Mouse (Mus musculus) midbrain, embryonic 15.5 days (tissue): Measurements from ENCODE around the gene Ampd3. TPM values are rescaled to one million over a fixed set of nuclear protein-coding genes. Genes with fewer than 3 reads are reported as not detected.

ENCODE experiments used
- ATAC-seq: fragments of 200-750 bp; cut with Nextera tagmentation; replicated peaks from 2 replicates; pipeline ENCODE4 v1.8.0; 2017; ENCODE audit warnings: moderate TSS enrichment
- H3K27ac ChIP-seq: fragments of 300-500 bp; sonication (generic); 2 replicates; pipeline ENCODE4 v1.5.1; 2015; ENCODE audit warnings: mild to moderate bottlenecking, inconsistent platforms
- H3K27me3 ChIP-seq: fragments of 300-500 bp; sonication (generic); replicated peaks from 2 replicates; pipeline ENCODE4 v1.6.1; 2015; ENCODE audit warnings: inconsistent platforms
- H3K36me3 ChIP-seq: fragments of 300-500 bp; sonication (generic); replicated peaks from 2 replicates; pipeline ENCODE4 v1.6.1; 2015; ENCODE audit warnings: inconsistent platforms
- H3K4me1 ChIP-seq: fragments of 300-500 bp; sonication (generic); 2 replicates; pipeline ENCODE4 v1.6.1; 2015; ENCODE audit warnings: inconsistent platforms
- H3K4me2 ChIP-seq: fragments of 300-500 bp; sonication (generic); 2 replicates; pipeline ENCODE4 v1.6.1; 2015; ENCODE audit warnings: inconsistent platforms, mild to moderate bottlenecking, moderate library complexity
- H3K4me3 ChIP-seq: fragments of 300-500 bp; sonication (generic); 2 replicates; pipeline ENCODE4 v1.5.1; 2015; ENCODE audit warnings: mild to moderate bottlenecking, inconsistent platforms
- H3K9ac ChIP-seq: fragments of 300-500 bp; sonication (generic); 2 replicates; pipeline ENCODE4 v1.6.1; 2015; ENCODE audit warnings: mild to moderate bottlenecking, inconsistent platforms
- H3K9me3 ChIP-seq: fragments of 300-500 bp; sonication (generic); 2 replicates; pipeline ENCODE4 v1.6.1; 2016; ENCODE audit warnings: inconsistent platforms
- WGBS: fragments of 180-500 bp; shearing (Covaris S2); methylation state at CpG from one replicate; pipeline ENCODE4 v1.1.7; 2015; ENCODE audit warnings: mixed read lengths; 5-methylcytosine and 5-hydroxymethylcytosine counted together
- polyA plus RNA-seq: library from polyadenylated mRNA; unstranded; fragments of >200 nt; fragmentation: Nextera tagmentation; extraction: Ambion mirVana; gene quantifications from 2 replicates; pipeline ENCODE4 v1.2.1, GENCODE M21; 2015

Ampd3 gene
- polyA plus RNA-seq, 1 experiment from 2014 or later: 9.7 TPM

DNA sequence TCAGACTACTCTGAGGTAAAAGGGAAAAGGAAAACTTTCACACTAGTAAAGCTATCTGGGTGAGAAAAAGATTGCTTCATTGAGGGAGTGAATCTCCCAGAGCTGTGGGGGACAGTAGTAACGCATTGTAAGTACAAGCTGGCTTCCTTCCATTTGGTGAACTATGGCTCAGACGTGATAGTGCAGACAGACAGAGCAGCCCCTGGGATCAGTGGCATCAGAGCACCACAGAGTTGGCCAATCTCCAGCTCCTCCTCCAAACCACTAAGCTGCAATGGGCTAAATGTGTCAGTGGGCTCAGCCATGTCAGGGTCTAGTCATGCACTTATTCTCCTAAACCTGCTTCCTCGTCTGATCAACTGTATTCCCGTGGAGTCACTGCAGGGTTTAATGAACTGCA is 55.6 kb downstream of the Ampd3 start:
- Histone ChIP-seq H3K4me1 (no peaks in the 10 kb centered on the region), H3K4me3 (no peak overlapping the region), H3K9ac (no peak overlapping the region), H3K27me3 (no peaks in the 10 kb centered on the region), H3K27ac (no peak overlapping the region), H3K36me3 (peaks cover 22% of the 10 kb centered on the region; the same call in 1 of the 2 replicates), H3K4me2 (no peak overlapping the region), H3K9me3 (no peaks in the 10 kb centered on the region)
- ATAC-seq: no peak
- WGBS: 77% methylated on average over 4 of the region's 4 CpGs

GRCm38 (mm10) chr7:110823995-110824953 is 56.3 kb downstream of the Ampd3 start:
- Histone ChIP-seq H3K4me1 (no peaks in the 10 kb centered on the region), H3K9me3 (no peaks in the 10 kb centered on the region), H3K27ac (no peak overlapping the region), H3K4me3 (no peak overlapping the region), H3K36me3 (peaks cover 22% of the 10 kb centered on the region; the same call in 1 of the 2 replicates), H3K27me3 (no peaks in the 10 kb centered on the region), H3K9ac (no peak overlapping the region), H3K4me2 (no peak overlapping the region)
- no peak for ATAC-seq
- WGBS: 90% methylated on average over 8 of the region's 8 CpGs

- no peak overlapping the region for H3K9ac ChIP-seq
- no peak overlapping the region for H3K4me3 ChIP-seq
- no peak for ATAC-seq
- peaks cover 15% of the 10 kb centered on the region; the same call in 1 of the 2 replicates for H3K36me3 ChIP-seq
- H3K27me3 ChIP-seq: no peaks in the 10 kb centered on the region
- WGBS: 91% methylated on average over 1 of the region's 1 CpGs
- no peaks in the 10 kb centered on the region for H3K4me1 ChIP-seq
- no peak overlapping the region for H3K27ac ChIP-seq
- no peak overlapping the region for H3K4me2 ChIP-seq
- H3K9me3 ChIP-seq: no peaks in the 10 kb centered on the region
These were observed 65.0 kb downstream of the Ampd3 start for GRCm38 (mm10) chr7:110833024-110833423.

- H3K36me3 ChIP-seq: peaks cover 12% of the 10 kb centered on the region; the same call in 1 of the 2 replicates
- no peak overlapping the region for H3K27ac ChIP-seq
- H3K4me2 ChIP-seq: no peak overlapping the region
- no peaks in the 10 kb centered on the region for H3K9me3 ChIP-seq
- no peak overlapping the region for H3K4me3 ChIP-seq
- H3K4me1 ChIP-seq: no peaks in the 10 kb centered on the region
- H3K9ac ChIP-seq: no peak overlapping the region
- no peak for ATAC-seq
- WGBS: 96% methylated on average over 1 of the region's 1 CpGs
- no peaks in the 10 kb centered on the region for H3K27me3 ChIP-seq
These were observed 66.0 kb downstream of the Ampd3 start for GRCm38 (mm10) chr7:110834018-110834417.

GRCm38 (mm10) chr7:110834522-110834921 is 66.5 kb downstream of the Ampd3 start:
- 70% methylated on average over 3 of the region's 3 CpGs for WGBS
- H3K4me2 ChIP-seq: no peak overlapping the region
- no peaks in the 10 kb centered on the region for H3K9me3 ChIP-seq
- no peak overlapping the region for H3K4me3 ChIP-seq
- no peak overlapping the region for H3K9ac ChIP-seq
- H3K27me3 ChIP-seq: no peaks in the 10 kb centered on the region
- H3K4me1 ChIP-seq: no peaks in the 10 kb centered on the region
- no peak overlapping the region for H3K27ac ChIP-seq
- H3K36me3 ChIP-seq: peaks cover 12% of the 10 kb centered on the region; the same call in 1 of the 2 replicates
- no peak for ATAC-seq

GRCm38 (mm10) chr7:110840332-110840731 is 72.3 kb downstream of the Ampd3 start:
- Histone ChIP-seq H3K4me3 (no peak overlapping the region), H3K9me3 (no peaks in the 10 kb centered on the region), H3K27me3 (no peaks in the 10 kb centered on the region), H3K36me3 (no peaks in the 10 kb centered on the region), H3K4me2 (no peak overlapping the region), H3K9ac (no peak overlapping the region), H3K4me1 (peaks cover 6% of the 10 kb centered on the region), H3K27ac (no peak overlapping the region)
- ATAC-seq: no peak
- WGBS: 92% methylated on average over 4 of the region's 4 CpGs

DNA sequence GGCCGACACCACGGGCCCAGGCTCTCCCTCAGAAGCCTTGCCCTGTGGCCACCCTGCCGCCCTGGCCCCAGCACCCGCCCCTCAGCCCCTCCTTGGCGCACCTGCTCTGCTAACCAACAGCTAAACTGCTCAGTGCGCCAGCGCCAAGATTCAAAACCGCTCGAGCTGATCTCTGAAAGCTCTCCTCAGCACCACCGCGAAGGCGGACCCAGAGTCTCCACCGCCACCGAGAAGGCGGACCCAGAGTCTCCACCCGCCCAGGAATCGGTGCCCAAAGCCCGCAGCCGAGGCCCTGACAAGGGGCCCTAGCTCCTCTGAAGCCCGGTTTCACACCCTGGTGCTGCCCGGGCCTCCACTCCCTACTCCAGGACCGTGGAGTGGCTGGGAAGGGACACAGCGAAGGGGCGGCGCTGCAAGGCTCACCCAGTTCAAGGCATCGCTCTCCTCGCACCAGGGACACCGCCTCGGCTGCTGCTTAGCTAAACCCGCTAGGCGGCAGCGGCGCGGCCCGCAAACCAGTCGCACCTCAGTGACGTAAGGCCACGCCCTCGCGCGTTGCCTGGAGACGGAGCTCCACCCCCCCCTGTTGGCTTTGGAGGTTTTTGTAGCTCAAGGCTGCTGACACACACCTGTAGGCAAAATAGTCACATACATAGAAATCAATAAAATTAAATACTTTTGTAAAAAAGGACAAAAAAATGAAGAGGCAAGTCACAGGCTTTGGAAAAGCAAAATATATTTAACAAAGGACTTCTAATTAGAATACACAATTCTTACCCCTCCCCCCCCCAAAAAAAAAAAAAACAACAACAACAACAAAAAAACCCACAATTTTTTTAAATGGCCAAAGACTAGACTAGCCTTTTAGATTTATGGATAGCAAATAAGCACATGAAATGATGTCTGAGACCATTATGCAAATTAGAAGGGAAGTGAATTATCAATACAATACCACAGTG is 76.2 kb downstream of the Ampd3 start, which contains the start of gene Rnf141:
Gene Rnf141, minus strand, starts transcription at position 542 of the 959 bp plus-strand sequence.
- H3K27me3 ChIP-seq: no peaks in the 10 kb centered on the region
- ATAC-seq: peak; percentile 94
- WGBS: 0% methylated on average over 42 of the region's 42 CpGs
- H3K4me2 ChIP-seq: peak within 1 kb of the TSS; percentile 92
- peaks cover 6% of the 10 kb centered on the region for H3K4me1 ChIP-seq
- peak within 1 kb of the TSS; percentile 91 for H3K27ac ChIP-seq
- H3K36me3 ChIP-seq: no peaks in the 10 kb centered on the region
- peak within 1 kb of the TSS; percentile 90 for H3K4me3 ChIP-seq
- H3K9me3 ChIP-seq: no peaks in the 10 kb centered on the region
- peak within 1 kb of the TSS; percentile 93 for H3K9ac ChIP-seq

- H3K36me3 ChIP-seq: no peaks in the 10 kb centered on the region
- 86% methylated on average over 2 of the region's 2 CpGs for WGBS
- H3K9me3 ChIP-seq: no peaks in the 10 kb centered on the region
- no peaks in the 10 kb centered on the region for H3K27me3 ChIP-seq
- no peak for ATAC-seq
- H3K4me2 ChIP-seq: no peak overlapping the region
- H3K9ac ChIP-seq: no peak overlapping the region
- H3K4me1 ChIP-seq: peaks cover 6% of the 10 kb centered on the region
- H3K4me3 ChIP-seq: no peak overlapping the region
- H3K27ac ChIP-seq: no peak overlapping the region
These were observed 79.3 kb downstream of the Ampd3 start for GRCm38 (mm10) chr7:110847321-110847720.

GRCm38 (mm10) chr7:110848371-110848770 is 80.4 kb downstream of the Ampd3 start:
- 92% methylated on average over 1 of the region's 1 CpGs for WGBS
- Histone ChIP-seq H3K9ac (no peak overlapping the region), H3K4me1 (peaks cover 4% of the 10 kb centered on the region), H3K27ac (no peak overlapping the region), H3K9me3 (no peaks in the 10 kb centered on the region), H3K4me2 (no peak overlapping the region), H3K4me3 (no peak overlapping the region), H3K27me3 (no peaks in the 10 kb centered on the region), H3K36me3 (no peaks in the 10 kb centered on the region)
- ATAC-seq: no peak

DNA sequence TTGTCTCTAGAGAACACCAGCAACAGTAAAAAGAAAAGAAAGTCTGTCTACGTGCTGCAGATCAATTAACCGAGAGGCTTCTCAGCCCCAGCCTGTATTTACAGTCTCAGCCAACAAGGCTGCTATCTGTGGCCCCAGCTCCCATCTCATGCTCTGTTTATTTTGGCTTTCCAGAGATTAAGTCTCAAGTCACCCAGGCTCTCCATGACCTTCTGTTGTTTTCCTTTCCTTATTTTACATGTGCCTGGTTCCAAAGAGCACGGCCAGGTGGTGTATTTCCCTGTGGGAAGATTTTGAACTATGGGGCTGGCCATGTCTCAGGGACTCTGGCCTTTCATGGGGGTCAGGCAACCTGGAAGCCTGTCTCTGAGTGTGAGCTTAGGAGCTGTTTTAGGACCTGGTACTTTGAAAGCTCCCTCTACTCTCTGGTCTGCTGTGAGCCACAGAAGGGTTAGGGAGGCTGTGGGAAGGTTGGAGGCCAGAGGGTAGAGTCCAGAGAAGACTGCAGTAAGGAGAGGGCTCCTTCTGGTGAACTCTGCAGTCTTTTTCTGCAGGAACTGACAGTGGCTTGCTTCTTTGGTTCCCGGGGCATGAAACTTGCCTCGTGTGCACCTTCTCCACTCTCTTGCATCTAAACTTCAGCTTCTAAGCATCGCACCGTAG is 83.7 kb downstream of the Ampd3 start:
- no peaks in the 10 kb centered on the region for H3K9me3 ChIP-seq

DNA sequence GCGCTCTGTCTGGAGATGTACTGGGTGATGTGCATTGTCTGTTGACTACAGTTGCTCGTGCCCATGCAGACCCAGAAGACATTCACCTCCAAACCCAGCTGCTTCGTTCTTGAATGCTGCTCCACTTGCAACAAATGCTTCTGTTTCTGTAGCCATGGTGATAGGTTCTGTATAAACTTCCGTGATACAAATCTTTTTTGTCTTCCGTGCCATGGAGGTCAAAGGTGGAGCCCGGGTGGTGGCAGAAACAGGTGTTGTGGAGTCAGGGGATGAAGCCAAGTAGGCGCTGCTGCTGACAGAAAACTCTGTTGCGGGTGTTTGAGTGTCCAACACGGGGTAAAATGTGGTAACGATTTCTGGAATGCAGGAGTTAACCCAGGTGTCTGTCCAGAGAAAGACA is 85.6 kb downstream of the Ampd3 start:
- Histone ChIP-seq H3K36me3 (no peaks in the 10 kb centered on the region), H3K4me2 (no peak overlapping the region), H3K27ac (no peak overlapping the region), H3K4me1 (no peaks in the 10 kb centered on the region), H3K9me3 (no peaks in the 10 kb centered on the region), H3K9ac (no peak overlapping the region), H3K4me3 (no peak overlapping the region), H3K27me3 (no peaks in the 10 kb centered on the region)
- 58% methylated on average over 10 of the region's 10 CpGs for WGBS
- no peak for ATAC-seq

More for the DNA sequence above, 83.7 kb downstream of the Ampd3 start:
- WGBS: 83% methylated on average over 7 of the region's 7 CpGs
- Histone ChIP-seq H3K4me1 (no peaks in the 10 kb centered on the region), H3K4me3 (no peak overlapping the region), H3K9ac (no peak overlapping the region), H3K4me2 (no peak overlapping the region), H3K27ac (no peak overlapping the region), H3K27me3 (no peaks in the 10 kb centered on the region), H3K36me3 (no peaks in the 10 kb centered on the region)
- no peak for ATAC-seq
